Mouse (Mus musculus) embryonic facial prominence, embryonic 15.5 days (tissue): ENCODE measurements around the gene Opcml. TPM values are rescaled to one million over a fixed set of nuclear protein-coding genes. Genes with fewer than 3 reads are reported as not detected.

Experiments used
- ATAC-seq: fragments of 200-750 bp; cut with Nextera tagmentation; 2 replicates; pipeline ENCODE4 v1.8.0; 2017; ENCODE audit warnings: low read depth, moderate TSS enrichment; ENCODE audit not compliant: insufficient number of reproducible peaks, low FRiP score, low TSS enrichment
- H3K27ac ChIP-seq: fragments of 300-500 bp; sonication (generic); replicated peaks from 2 replicates; pipeline ENCODE4 v1.5.1; 2015; ENCODE audit warnings: mild to moderate bottlenecking, inconsistent platforms
- H3K27me3 ChIP-seq: fragments of 300-500 bp; sonication (generic); 2 replicates; pipeline ENCODE4 v1.6.1; 2015; ENCODE audit warnings: inconsistent platforms
- H3K36me3 ChIP-seq: fragments of 300-500 bp; sonication (generic); 2 replicates; pipeline ENCODE4 v1.6.1; 2015; ENCODE audit warnings: mild to moderate bottlenecking, inconsistent platforms
- H3K4me1 ChIP-seq: fragments of 300-500 bp; sonication (generic); 2 replicates; pipeline ENCODE4 v1.6.1; 2015; ENCODE audit warnings: inconsistent platforms
- H3K4me2 ChIP-seq: fragments of 300-500 bp; sonication (generic); replicated peaks from 2 replicates; pipeline ENCODE4 v1.6.1; 2015; ENCODE audit warnings: mild to moderate bottlenecking, inconsistent platforms
- H3K4me3 ChIP-seq: fragments of 300-500 bp; sonication (generic); replicated peaks from 2 replicates; pipeline ENCODE4 v1.5.1; 2015; ENCODE audit warnings: mild to moderate bottlenecking, inconsistent platforms
- H3K9ac ChIP-seq: fragments of 300-500 bp; sonication (generic); 2 replicates; pipeline ENCODE4 v1.6.1; 2015; ENCODE audit warnings: inconsistent platforms
- H3K9me3 ChIP-seq: fragments of 300-500 bp; sonication (generic); replicated peaks from 2 replicates; pipeline ENCODE4 v1.6.1; 2016; ENCODE audit warnings: inconsistent platforms
- WGBS: fragments of 180-500 bp; shearing (Covaris S2); methylation state at CpG from one replicate; pipeline ENCODE4 v1.1.7; 2015; 5-methylcytosine and 5-hydroxymethylcytosine counted together
- polyA plus RNA-seq: library from polyadenylated mRNA; unstranded; fragments of >200 nt; fragmentation: Nextera tagmentation; extraction: Ambion mirVana; gene quantifications from 2 replicates; pipeline ENCODE4 v1.2.1, GENCODE M21; 2015

The Opcml gene
- polyA plus RNA-seq, 1 experiment from 2014 or later, result 5.7 TPM

GRCm38 (mm10) chr9:27796535-27796934, 6.0 kb downstream of the Opcml start:
- WGBS, result 59% methylated on average over 1 of the region's 1 CpGs
- no peak overlapping the region for H3K9ac ChIP-seq
- H3K4me3 ChIP-seq, result no peak overlapping the region
- H3K27me3 ChIP-seq, result peaks cover 18% of the 10 kb centered on the region
- peaks cover 2% of the 10 kb centered on the region for H3K4me1 ChIP-seq
- H3K36me3 ChIP-seq, result no peaks in the 10 kb centered on the region
- H3K4me2 ChIP-seq, result no peak overlapping the region
- no peaks in the 10 kb centered on the region for H3K9me3 ChIP-seq
- ATAC-seq, result no peak
- no peak overlapping the region for H3K27ac ChIP-seq

GRCm38 (mm10) chr9:27800992-27801391, 10.4 kb downstream of the Opcml start:
- Histone ChIP-seq H3K4me3 (no peak overlapping the region), H3K9ac (no peak overlapping the region), H3K27ac (no peak overlapping the region), H3K36me3 (no peaks in the 10 kb centered on the region), H3K27me3 (no peaks in the 10 kb centered on the region), H3K4me1 (no peaks in the 10 kb centered on the region), H3K9me3 (no peaks in the 10 kb centered on the region), H3K4me2 (no peak overlapping the region)
- no peak for ATAC-seq
- WGBS, result 90% methylated on average over 2 of the region's 2 CpGs

GRCm38 (mm10) chr9:27801807-27802206, 11.2 kb downstream of the Opcml start:
- Histone ChIP-seq H3K27ac (no peak overlapping the region), H3K4me1 (no peaks in the 10 kb centered on the region), H3K9ac (no peak overlapping the region), H3K36me3 (no peaks in the 10 kb centered on the region), H3K4me2 (no peak overlapping the region), H3K27me3 (no peaks in the 10 kb centered on the region), H3K9me3 (no peaks in the 10 kb centered on the region), H3K4me3 (no peak overlapping the region)
- WGBS, result 80% methylated on average over 3 of the region's 3 CpGs
- ATAC-seq, result no peak

- H3K4me1 ChIP-seq, result no peaks in the 10 kb centered on the region
- no peak overlapping the region for H3K4me2 ChIP-seq
- no peak overlapping the region for H3K9ac ChIP-seq
- H3K36me3 ChIP-seq, result no peaks in the 10 kb centered on the region
- H3K27me3 ChIP-seq, result no peaks in the 10 kb centered on the region
- no peak for ATAC-seq
- no peak overlapping the region for H3K4me3 ChIP-seq
- no peaks in the 10 kb centered on the region for H3K9me3 ChIP-seq
- no peak overlapping the region for H3K27ac ChIP-seq
Measured at GRCm38 (mm10) chr9:27802379-27802778, 11.8 kb downstream of the Opcml start.

GRCm38 (mm10) chr9:27804461-27804860, 13.9 kb downstream of the Opcml start:
- Histone ChIP-seq H3K27ac (no peak overlapping the region), H3K9ac (no peak overlapping the region), H3K4me3 (no peak overlapping the region), H3K4me1 (no peaks in the 10 kb centered on the region), H3K27me3 (no peaks in the 10 kb centered on the region), H3K4me2 (no peak overlapping the region), H3K9me3 (no peaks in the 10 kb centered on the region), H3K36me3 (no peaks in the 10 kb centered on the region)
- whole genome bisulfite sequencing, result 84% methylated on average over 3 of the region's 3 CpGs
- no peak for ATAC-seq

- no peak overlapping the region for H3K4me3 ChIP-seq
- no peak overlapping the region for H3K27ac ChIP-seq
- H3K27me3 ChIP-seq, result no peaks in the 10 kb centered on the region
- no peaks in the 10 kb centered on the region for H3K9me3 ChIP-seq
- no peak overlapping the region for H3K9ac ChIP-seq
- WGBS, result 88% methylated on average over 8 of the region's 8 CpGs
- ATAC-seq, result no peak
- no peaks in the 10 kb centered on the region for H3K36me3 ChIP-seq
- no peaks in the 10 kb centered on the region for H3K4me1 ChIP-seq
- no peak overlapping the region for H3K4me2 ChIP-seq
Measured at GRCm38 (mm10) chr9:27809741-27810140, 19.2 kb downstream of the Opcml start.

- H3K27me3 ChIP-seq, result no peaks in the 10 kb centered on the region
- 40% methylated on average over 3 of the region's 3 CpGs for WGBS
- ATAC-seq, result no peak
Measured at GRCm38 (mm10) chr9:27813207-27813790, 22.7 kb downstream of the Opcml start.

GRCm38 (mm10) chr9:27814161-27814560, 23.6 kb downstream of the Opcml start:
- Histone ChIP-seq H3K27me3 (no peaks in the 10 kb centered on the region), H3K27ac (no peak overlapping the region), H3K4me1 (no peaks in the 10 kb centered on the region), H3K4me3 (no peak overlapping the region), H3K36me3 (no peaks in the 10 kb centered on the region), H3K9ac (no peak overlapping the region), H3K4me2 (no peak overlapping the region), H3K9me3 (no peaks in the 10 kb centered on the region)
- WGBS, result 27% methylated on average over 2 of the region's 2 CpGs
- no peak for ATAC-seq

More at GRCm38 (mm10) chr9:27813207-27813790, 22.7 kb downstream of the Opcml start:
- Histone ChIP-seq H3K9ac (no peak overlapping the region), H3K27ac (no peak overlapping the region), H3K9me3 (no peaks in the 10 kb centered on the region), H3K36me3 (no peaks in the 10 kb centered on the region), H3K4me2 (no peak overlapping the region), H3K4me3 (no peak overlapping the region), H3K4me1 (no peaks in the 10 kb centered on the region)

GRCm38 (mm10) chr9:27821197-27821596, 30.6 kb downstream of the Opcml start:
- Histone ChIP-seq H3K4me3 (no peak overlapping the region), H3K4me1 (no peaks in the 10 kb centered on the region), H3K4me2 (no peak overlapping the region), H3K36me3 (no peaks in the 10 kb centered on the region), H3K27me3 (no peaks in the 10 kb centered on the region), H3K9me3 (no peaks in the 10 kb centered on the region), H3K9ac (no peak overlapping the region), H3K27ac (no peak overlapping the region)
- 58% methylated on average over 1 of the region's 1 CpGs for WGBS
- ATAC-seq, result no peak

- no peak overlapping the region for H3K27ac ChIP-seq
- H3K27me3 ChIP-seq, result no peaks in the 10 kb centered on the region
- H3K36me3 ChIP-seq, result no peaks in the 10 kb centered on the region
- H3K9ac ChIP-seq, result no peak overlapping the region
- H3K4me3 ChIP-seq, result no peak overlapping the region
- H3K9me3 ChIP-seq, result no peaks in the 10 kb centered on the region
- WGBS, result 90% methylated on average over 6 of the region's 6 CpGs
- H3K4me2 ChIP-seq, result no peak overlapping the region
- H3K4me1 ChIP-seq, result no peaks in the 10 kb centered on the region
- no peak for ATAC-seq
Measured at GRCm38 (mm10) chr9:27822681-27823080, 32.1 kb downstream of the Opcml start.

GRCm38 (mm10) chr9:27824424-27824823, 33.8 kb downstream of the Opcml start:
- Histone ChIP-seq H3K27me3 (no peaks in the 10 kb centered on the region), H3K9me3 (no peaks in the 10 kb centered on the region), H3K9ac (no peak overlapping the region), H3K36me3 (no peaks in the 10 kb centered on the region), H3K4me3 (no peak overlapping the region), H3K4me1 (no peaks in the 10 kb centered on the region), H3K27ac (no peak overlapping the region), H3K4me2 (no peak overlapping the region)
- 74% methylated on average over 7 of the region's 7 CpGs for WGBS
- no peak for ATAC-seq

GRCm38 (mm10) chr9:27830519-27830918, 39.9 kb downstream of the Opcml start:
- no peak overlapping the region for H3K27ac ChIP-seq
- H3K27me3 ChIP-seq, result no peaks in the 10 kb centered on the region
- WGBS, result 65% methylated on average over 5 of the region's 5 CpGs
- H3K4me2 ChIP-seq, result no peak overlapping the region
- H3K36me3 ChIP-seq, result no peaks in the 10 kb centered on the region
- no peak for ATAC-seq
- no peak overlapping the region for H3K4me3 ChIP-seq
- H3K9me3 ChIP-seq, result no peaks in the 10 kb centered on the region
- H3K4me1 ChIP-seq, result no peaks in the 10 kb centered on the region
- no peak overlapping the region for H3K9ac ChIP-seq
